Mouse (Mus musculus): ENCODE data around the gene Megf9.

Megf9 gene

GRCm38 (mm10) chr4:70521506-70522292 is 13.1 kb downstream of the Megf9 start:
- DNase-seq = no peak

- no peak for DNase-seq
Observed at GRCm38 (mm10) chr4:70517646-70518045, 17.1 kb downstream of the Megf9 start.

GRCm38 (mm10) chr4:70516289-70516688 is 18.5 kb downstream of the Megf9 start:
- DNase-seq = no peak

GRCm38 (mm10) chr4:70515514-70515913 is 19.3 kb downstream of the Megf9 start:
- DNase-seq = no peak

- DNase-seq = no peak
Observed at GRCm38 (mm10) chr4:70509987-70510386, 24.8 kb downstream of the Megf9 start.

GRCm38 (mm10) chr4:70509565-70509964 is 25.2 kb downstream of the Megf9 start:
- no peak for DNase-seq

- no peak for DNase-seq
Observed at GRCm38 (mm10) chr4:70508207-70508606, 26.6 kb downstream of the Megf9 start.

GRCm38 (mm10) chr4:70505951-70506350 is 28.8 kb downstream of the Megf9 start:
- no peak for DNase-seq

GRCm38 (mm10) chr4:70503827-70504226 is 31.0 kb downstream of the Megf9 start:
- no peak for DNase-seq

- no peak for DNase-seq
Observed at GRCm38 (mm10) chr4:70499285-70499684, 35.5 kb downstream of the Megf9 start.

GRCm38 (mm10) chr4:70496978-70497377 is 37.8 kb downstream of the Megf9 start:
- no peak for DNase-seq

- DNase-seq = no peak
Observed at GRCm38 (mm10) chr4:70489792-70490191, 45.0 kb downstream of the Megf9 start.

- no peak for DNase-seq
Observed at GRCm38 (mm10) chr4:70488415-70488814, 46.4 kb downstream of the Megf9 start.

- no peak for DNase-seq
Observed at GRCm38 (mm10) chr4:70484134-70484533, 50.7 kb downstream of the Megf9 start.

- no peak for DNase-seq
Observed at GRCm38 (mm10) chr4:70481931-70482330, 52.9 kb downstream of the Megf9 start.

- no peak for DNase-seq
Observed at GRCm38 (mm10) chr4:70471398-70471797, 63.4 kb downstream of the Megf9 start.

- no peak for DNase-seq
Observed at GRCm38 (mm10) chr4:70465921-70466689, 68.7 kb downstream of the Megf9 start.

- DNase-seq = no peak
Observed at GRCm38 (mm10) chr4:70463302-70463701, 71.5 kb downstream of the Megf9 start.

GRCm38 (mm10) chr4:70461416-70461815 is 73.4 kb downstream of the Megf9 start:
- DNase-seq = no peak

GRCm38 (mm10) chr4:70452161-70452560 is 82.6 kb downstream of the Megf9 start:
- no peak for DNase-seq

GRCm38 (mm10) chr4:70451750-70452149 is 83.0 kb downstream of the Megf9 start:
- DNase-seq = no peak

- no peak for DNase-seq
Observed at GRCm38 (mm10) chr4:70449668-70450067, 85.1 kb downstream of the Megf9 start.

- DNase-seq = no peak
Observed at GRCm38 (mm10) chr4:70446774-70447173, 88.0 kb downstream of the Megf9 start.

GRCm38 (mm10) chr4:70420202-70420601 is 114.6 kb downstream of the Megf9 start:
- no peak for DNase-seq

Measured in kidney, adult 11 months (tissue).